Mouse (Mus musculus): ENCODE data around the gene Csf3. TPM values are rescaled to one million over a fixed set of nuclear protein-coding genes. Genes with fewer than 3 reads are reported as not detected.

Csf3 gene
- polyA plus RNA-seq, 1 experiment: not detected

DNA sequence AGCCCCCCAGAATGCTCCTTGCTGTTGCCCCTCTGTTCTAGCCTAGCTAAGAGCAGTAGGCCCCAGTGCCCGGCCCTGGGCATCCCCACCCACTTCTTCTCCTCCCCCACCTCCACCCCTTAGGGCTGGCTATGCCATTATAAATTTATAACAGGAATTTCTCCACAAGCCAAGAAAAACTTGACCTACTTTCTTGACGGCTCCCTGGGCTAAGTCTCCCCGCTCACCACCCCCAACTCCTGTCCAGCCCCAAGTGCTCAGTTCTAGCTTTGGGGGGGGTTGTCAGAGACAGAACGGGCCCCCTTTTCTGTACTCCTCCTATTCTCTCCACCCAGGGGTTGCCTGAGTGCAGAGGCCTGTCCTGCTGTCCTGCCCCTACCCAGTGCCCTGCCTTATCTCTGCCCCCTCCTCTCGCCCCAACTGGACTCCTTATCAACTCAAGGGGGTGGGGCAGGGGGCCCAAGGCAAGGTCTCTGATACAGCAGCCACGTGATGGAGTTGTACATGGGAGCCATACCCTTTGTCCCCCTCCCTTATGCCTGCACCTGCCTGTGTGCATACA lies 50.2 kb downstream of the Csf3 start:
- Histone ChIP-seq H3K4me1 (ENCODE audit: control insufficient read depth, insufficient read depth, low read length) (peaks cover 22% of the 10 kb centered on the region), H3K4me3 (ENCODE audit: insufficient read depth, low read length) (no peak overlapping the region), H3K27ac (ENCODE audit: insufficient read depth, low read length) (peak overlapping the region; percentile 39)
- TF ChIP-seq POLR2A (IDR thresholded peaks at IDR 0.05; ENCODE audit: low read depth, low read length) (no peak), CTCF (IDR thresholded peaks at IDR 0.05; ENCODE audit: borderline replicate concordance, insufficient read depth, low read length) (no peak)

- peaks cover 15% of the 10 kb centered on the region for H3K4me1 ChIP-seq (ENCODE audit: control insufficient read depth, insufficient read depth, low read length)
- H3K27ac ChIP-seq (ENCODE audit: insufficient read depth, low read length): no peak overlapping the region
- TF ChIP-seq POLR2A (IDR thresholded peaks at IDR 0.05; ENCODE audit: low read depth, low read length) (no peak), CTCF (IDR thresholded peaks at IDR 0.05; ENCODE audit: borderline replicate concordance, insufficient read depth, low read length) (no peak)
- H3K4me3 ChIP-seq (ENCODE audit: insufficient read depth, low read length): no peak overlapping the region
Observed at GRCm38 (mm10) chr11:98752562-98753140, 51.6 kb downstream of the Csf3 start.

Other genes with a start within 250 kb of the Csf3 start
- gene Ikzf3, start 155.2 kb upstream of the Csf3 start, polyA plus RNA-seq (2011; ENCODE audit: insufficient read length, low read depth, missing spikeins): not detected in 2 replicates
- gene Zpbp2, start 150.2 kb upstream of the Csf3 start, polyA plus RNA-seq (2011; ENCODE audit: insufficient read length, low read depth, missing spikeins): not detected in 2 replicates
- 47.7 and 51.9 TPM in 2 replicates for gene Ormdl3, start 113.9 kb upstream of the Csf3 start, polyA plus RNA-seq (2011; ENCODE audit: insufficient read length, low read depth, missing spikeins)
- not detected in 2 replicates for gene Lrrc3c, start 103.0 kb upstream of the Csf3 start, polyA plus RNA-seq (2011; ENCODE audit: insufficient read length, low read depth, missing spikeins)
- 7.2 and 8.9 TPM in 2 replicates for gene Gm12355, start 75.6 kb upstream of the Csf3 start, polyA plus RNA-seq (2011; ENCODE audit: insufficient read length, low read depth, missing spikeins)
- gene Gsdma3, start 74.9 kb upstream of the Csf3 start, polyA plus RNA-seq (2011; ENCODE audit: insufficient read length, low read depth, missing spikeins): not detected in 2 replicates
- not detected in 2 replicates for gene Gsdma2, start 54.5 kb upstream of the Csf3 start, polyA plus RNA-seq (2011; ENCODE audit: insufficient read length, low read depth, missing spikeins)
- gene Gsdma, start 36.9 kb upstream of the Csf3 start, polyA plus RNA-seq (2011; ENCODE audit: insufficient read length, low read depth, missing spikeins): not detected in 2 replicates
- 86.7 and 91.8 TPM in 2 replicates for gene Psmd3, start 18.7 kb upstream of the Csf3 start, polyA plus RNA-seq (2011; ENCODE audit: insufficient read length, low read depth, missing spikeins)
- 50.1 and 58.1 TPM in 2 replicates for gene Med24, start 28.2 kb downstream of the Csf3 start, polyA plus RNA-seq (2011; ENCODE audit: insufficient read length, low read depth, missing spikeins)
- 66.0 and 83.9 TPM in 2 replicates for gene Thra, start 39.4 kb downstream of the Csf3 start, polyA plus RNA-seq (2011; ENCODE audit: insufficient read length, low read depth, missing spikeins)
- gene Nr1d1, start 74.1 kb downstream of the Csf3 start, polyA plus RNA-seq (2011; ENCODE audit: insufficient read length, low read depth, missing spikeins): 18.7 and 23.7 TPM in 2 replicates
- 77.7 and 83.8 TPM in 2 replicates for gene Msl1, start 94.3 kb downstream of the Csf3 start, polyA plus RNA-seq (2011; ENCODE audit: insufficient read length, low read depth, missing spikeins)
- gene Casc3, start 103.6 kb downstream of the Csf3 start, polyA plus RNA-seq (2011; ENCODE audit: insufficient read length, low read depth, missing spikeins): 29.7 and 36.7 TPM in 2 replicates
- 1.6 and 2.0 TPM in 2 replicates for gene Rapgefl1, start 135.5 kb downstream of the Csf3 start, polyA plus RNA-seq (2011; ENCODE audit: insufficient read length, low read depth, missing spikeins)
- gene Wipf2, start 162.4 kb downstream of the Csf3 start, polyA plus RNA-seq (2011; ENCODE audit: insufficient read length, low read depth, missing spikeins): 10.7 and 11.4 TPM in 2 replicates
- 7.4 and 11.8 TPM in 2 replicates for gene Cdc6, start 206.5 kb downstream of the Csf3 start, polyA plus RNA-seq (2011; ENCODE audit: insufficient read length, low read depth, missing spikeins)
- gene Rara, start 226.6 kb downstream of the Csf3 start, polyA plus RNA-seq (2011; ENCODE audit: insufficient read length, low read depth, missing spikeins): 26.8 and 28.2 TPM in 2 replicates

Measured in embryonic fibroblast, embryonic 13.5 days (primary cell).